Mouse (Mus musculus) embryonic facial prominence, embryonic 14.5 days (tissue): ENCODE data around the gene Cpxm1. TPM values are rescaled to one million over a fixed set of nuclear protein-coding genes. Genes with fewer than 3 reads are reported as not detected.
"Not testable (repeated sequence)": the region's sequence is repeated elsewhere in the genome, so short reads cannot be mapped to it uniquely, and the experiment has no call there.

Experiments
- ATAC-seq: fragments of 200-750 bp; cut with Nextera tagmentation; 2 replicates; pipeline ENCODE4 v1.8.0; 2017; ENCODE audit warnings: low read depth, moderate number of reproducible peaks, moderate TSS enrichment
- DNase-seq: peaks from one replicate; pipeline ENCODE4 v3.0.0-alpha.2; 2015; ENCODE audit warnings: low spot score
- H3K27ac ChIP-seq: fragments of 300-500 bp; sonication (generic); replicated peaks from 2 replicates; pipeline ENCODE4 v1.5.1; 2014; ENCODE audit warnings: low read depth, mild to moderate bottlenecking, low read length, moderate library complexity
- H3K27me3 ChIP-seq: fragments of 300-500 bp; sonication (generic); replicated peaks from 2 replicates; pipeline ENCODE4 v1.6.1; 2014; ENCODE audit warnings: low read length; ENCODE audit not compliant: control insufficient read depth, insufficient read depth
- H3K36me3 ChIP-seq: fragments of 300-500 bp; sonication (generic); 2 replicates; pipeline ENCODE4 v1.6.1; 2014; ENCODE audit warnings: low read length, mixed read lengths; ENCODE audit not compliant: control insufficient read depth, insufficient read depth
- H3K4me1 ChIP-seq: fragments of 300-500 bp; sonication (generic); 2 replicates; pipeline ENCODE4 v1.6.1; 2014; ENCODE audit warnings: antibody characterized with exemption, low read length; ENCODE audit not compliant: control insufficient read depth, insufficient read depth
- H3K4me2 ChIP-seq: fragments of 300-500 bp; sonication (generic); 2 replicates; pipeline ENCODE4 v1.6.1; 2014; ENCODE audit warnings: low read depth, mild to moderate bottlenecking, low read length, moderate library complexity, mixed read lengths
- H3K4me3 ChIP-seq: fragments of 300-500 bp; sonication (generic); 2 replicates; pipeline ENCODE4 v1.5.1; 2014; ENCODE audit warnings: low read depth, mild to moderate bottlenecking, low read length
- H3K9ac ChIP-seq: fragments of 300-500 bp; sonication (generic); 2 replicates; pipeline ENCODE4 v1.6.1; 2014; ENCODE audit warnings: low read depth, mild to moderate bottlenecking, low read length, moderate library complexity, mixed read lengths
- H3K9me3 ChIP-seq: fragments of 300-500 bp; sonication (generic); 2 replicates; pipeline ENCODE4 v1.6.1; 2016; ENCODE audit warnings: low read length; ENCODE audit not compliant: control insufficient read depth
- WGBS: fragments of 180-500 bp; shearing (Covaris S2); extraction: QIAGEN DNeasy Blood & Tissue Kit; methylation state at CpG from one replicate; pipeline ENCODE4 v1.1.7; 2014; 5-methylcytosine and 5-hydroxymethylcytosine counted together
- polyA plus RNA-seq: library from polyadenylated mRNA; unstranded; fragments of >200 nt; fragmentation: Nextera tagmentation; extraction: Ambion mirVana; gene quantifications from 2 replicates; pipeline ENCODE4 v1.2.1, GENCODE M21; 2014

Cpxm1 gene
- polyA plus RNA-seq, 1 experiment from 2014 or later, result 94.8 TPM

DNA sequence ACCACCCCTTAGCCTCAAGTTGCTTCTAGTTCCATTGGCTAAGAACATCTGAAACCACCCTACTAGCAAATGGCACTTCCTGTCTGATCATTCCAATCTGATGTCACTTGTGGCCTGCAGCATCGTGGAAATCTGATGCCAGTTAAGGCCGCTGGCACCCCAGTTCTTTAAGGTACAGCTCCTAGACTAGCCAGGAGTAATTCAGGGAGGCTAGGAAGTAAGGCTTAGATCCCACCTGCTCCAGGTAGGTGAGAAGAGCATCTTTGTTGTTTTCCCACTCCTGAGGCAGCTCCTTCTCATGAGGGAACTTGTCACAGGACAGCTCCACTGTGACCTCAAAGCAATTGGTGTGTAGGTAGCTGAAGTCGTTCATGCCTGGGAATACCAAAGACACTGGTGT, 4.5 kb downstream of the Cpxm1 start:
- ATAC-seq, result no peak
- Histone ChIP-seq H3K9ac (no peak overlapping the region), H3K9me3 (no peaks in the 10 kb centered on the region), H3K36me3 (peaks cover 43% of the 10 kb centered on the region), H3K27ac (no peak overlapping the region), H3K4me3 (no peak overlapping the region), H3K4me2 (no peak overlapping the region), H3K27me3 (no peaks in the 10 kb centered on the region), H3K4me1 (peaks cover 1% of the 10 kb centered on the region)
- no peak for DNase-seq
- 80% methylated on average over 3 of the region's 3 CpGs for WGBS

GRCm38 (mm10) chr2:130390993-130391625, 6.3 kb downstream of the Cpxm1 start:
- Histone ChIP-seq H3K4me2 (no peak overlapping the region), H3K27me3 (no peaks in the 10 kb centered on the region), H3K4me1 (no peaks in the 10 kb centered on the region), H3K4me3 (no peak overlapping the region), H3K9me3 (no peaks in the 10 kb centered on the region), H3K36me3 (peaks cover 43% of the 10 kb centered on the region), H3K9ac (no peak overlapping the region), H3K27ac (no peak overlapping the region)
- ATAC-seq (no peak), DNase-seq (no peak)
- WGBS, result 80% methylated on average over 11 of the region's 11 CpGs

GRCm38 (mm10) chr2:130388796-130389195, 8.6 kb downstream of the Cpxm1 start:
- no peaks in the 10 kb centered on the region for H3K9me3 ChIP-seq
- no peak overlapping the region for H3K4me3 ChIP-seq
- peaks cover 26% of the 10 kb centered on the region for H3K36me3 ChIP-seq
- no peak overlapping the region for H3K4me2 ChIP-seq
- no peak overlapping the region for H3K27ac ChIP-seq
- H3K4me1 ChIP-seq, result no peaks in the 10 kb centered on the region
- ATAC-seq (no peak), DNase-seq (no peak)
- no peaks in the 10 kb centered on the region for H3K27me3 ChIP-seq
- WGBS, result 85% methylated on average over 2 of the region's 2 CpGs
- H3K9ac ChIP-seq, result no peak overlapping the region

GRCm38 (mm10) chr2:130386212-130386611, 11.2 kb downstream of the Cpxm1 start:
- no peak overlapping the region for H3K9ac ChIP-seq
- no peaks in the 10 kb centered on the region for H3K4me1 ChIP-seq
- DNase-seq (no peak), ATAC-seq (no peak)
- WGBS, result 67% methylated on average over 1 of the region's 1 CpGs
- H3K4me2 ChIP-seq, result no peak overlapping the region
- H3K9me3 ChIP-seq, result no peaks in the 10 kb centered on the region
- H3K27me3 ChIP-seq, result no peaks in the 10 kb centered on the region
- no peak overlapping the region for H3K4me3 ChIP-seq
- H3K36me3 ChIP-seq, result peaks cover 9% of the 10 kb centered on the region
- no peak overlapping the region for H3K27ac ChIP-seq

GRCm38 (mm10) chr2:130383895-130384294, 13.5 kb downstream of the Cpxm1 start:
- no peaks in the 10 kb centered on the region for H3K9me3 ChIP-seq
- no peak overlapping the region for H3K9ac ChIP-seq
- no peak overlapping the region for H3K4me3 ChIP-seq
- H3K4me1 ChIP-seq, result no peaks in the 10 kb centered on the region
- ATAC-seq (0 out of 2 replicates have a peak, but pooled peaks have one; percentile 37), DNase-seq (no peak)
- no peak overlapping the region for H3K27ac ChIP-seq
- no peaks in the 10 kb centered on the region for H3K36me3 ChIP-seq
- WGBS, result 56% methylated on average over 6 of the region's 6 CpGs
- no peak overlapping the region for H3K4me2 ChIP-seq
- H3K27me3 ChIP-seq, result no peaks in the 10 kb centered on the region

- no peaks in the 10 kb centered on the region for H3K27me3 ChIP-seq
- ATAC-seq (no peak), DNase-seq (no peak)
- H3K27ac ChIP-seq, result no peak overlapping the region
- no peaks in the 10 kb centered on the region for H3K36me3 ChIP-seq
- H3K9me3 ChIP-seq, result no peaks in the 10 kb centered on the region
- H3K4me2 ChIP-seq, result no peak overlapping the region
- H3K4me3 ChIP-seq, result no peak overlapping the region
- no peaks in the 10 kb centered on the region for H3K4me1 ChIP-seq
- WGBS, result 46% methylated on average over 3 of the region's 3 CpGs
- no peak overlapping the region for H3K9ac ChIP-seq
Measured at GRCm38 (mm10) chr2:130383205-130383604, 14.2 kb downstream of the Cpxm1 start.

GRCm38 (mm10) chr2:130374951-130375350, 22.4 kb downstream of the Cpxm1 start:
- Histone ChIP-seq H3K4me1 (no peaks in the 10 kb centered on the region), H3K9ac (no peak overlapping the region), H3K27ac (no peak overlapping the region), H3K4me3 (no peak overlapping the region), H3K27me3 (no peaks in the 10 kb centered on the region), H3K9me3 (no peaks in the 10 kb centered on the region), H3K36me3 (no peaks in the 10 kb centered on the region), H3K4me2 (no peak overlapping the region)
- WGBS, result 67% methylated on average over 4 of the region's 4 CpGs
- ATAC-seq (no peak), DNase-seq (peak; percentile 23)

DNA sequence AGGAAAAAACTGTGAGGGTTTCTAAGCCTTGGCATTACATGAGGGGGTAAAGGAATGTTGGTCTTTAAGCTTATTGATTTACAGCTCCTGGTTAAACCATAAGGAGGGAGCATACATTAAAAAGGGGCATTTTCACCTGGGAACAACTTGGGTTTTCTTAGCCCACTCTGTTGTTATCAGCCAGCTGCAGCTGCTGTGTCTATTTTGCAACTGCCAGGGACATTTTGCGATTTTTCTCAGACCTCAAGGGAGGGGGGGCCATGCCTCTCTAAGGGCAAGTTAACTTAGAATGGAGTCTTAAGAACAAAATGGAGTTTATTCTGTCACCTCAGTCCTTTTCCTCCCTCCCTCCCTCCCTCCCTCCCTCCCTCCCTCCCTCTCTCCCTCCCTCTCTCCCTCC, 24.3 kb downstream of the Cpxm1 start:
- not testable (repeated sequence) for H3K9ac ChIP-seq, ATAC-seq, DNase-seq, H3K4me1 ChIP-seq, H3K9me3 ChIP-seq, H3K4me3 ChIP-seq, H3K27me3 ChIP-seq, H3K27ac ChIP-seq, H3K4me2 ChIP-seq, H3K36me3 ChIP-seq
- WGBS, result 42% methylated on average over 1 of the region's 1 CpGs

DNA sequence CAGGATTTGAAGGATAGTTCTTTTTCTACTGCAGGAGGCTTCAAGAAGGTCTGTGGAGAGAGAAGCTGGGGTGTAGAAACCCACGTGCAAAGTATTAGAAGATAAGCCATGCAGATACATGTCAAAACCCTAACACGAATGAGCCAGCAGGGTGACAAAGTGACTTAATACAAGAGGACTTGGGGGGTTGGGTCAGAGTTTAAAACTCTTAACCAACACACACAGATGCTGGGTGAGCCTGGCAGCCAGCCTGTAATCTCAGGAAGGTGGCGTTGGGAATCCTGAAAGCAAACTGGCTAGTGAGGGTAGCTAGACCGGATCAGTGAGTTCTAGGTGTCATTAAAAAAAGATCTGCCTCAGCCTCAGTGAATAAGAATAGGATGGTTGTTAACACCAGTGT, 30.0 kb downstream of the Cpxm1 start:
- ATAC-seq, result no peak
- H3K4me3 ChIP-seq, result no peak overlapping the region
- H3K36me3 ChIP-seq, result no peaks in the 10 kb centered on the region
- WGBS, result 65% methylated on average over 4 of the region's 4 CpGs
- peaks cover 25% of the 10 kb centered on the region for H3K27me3 ChIP-seq
- peak; percentile 19 for DNase-seq
- H3K4me1 ChIP-seq, result no peaks in the 10 kb centered on the region
- no peak overlapping the region for H3K4me2 ChIP-seq
- H3K9me3 ChIP-seq, result no peaks in the 10 kb centered on the region
- no peak overlapping the region for H3K27ac ChIP-seq
- H3K9ac ChIP-seq, result no peak overlapping the region
